Mouse (Mus musculus) thymus, postnatal 0 days (tissue): ENCODE results near the gene Rpl10a. TPM values are rescaled to one million over a fixed set of nuclear protein-coding genes. Genes with fewer than 3 reads are reported as not detected.

Source experiments
- DNase-seq: peaks from one replicate; pipeline ENCODE4 v3.0.0-alpha.2; 2015; ENCODE audit warnings: low spot score
- polyA plus RNA-seq: library from polyadenylated mRNA; unstranded; fragments of >200 nt; fragmentation: Nextera tagmentation; extraction: Ambion mirVana; gene quantifications from 2 replicates; pipeline ENCODE4 v1.2.1, GENCODE M21; 2015

Rpl10a gene
- 790 and 815 TPM in 2 replicates for polyA plus RNA-seq

- peak; percentile 99 for DNase-seq
Observed at GRCm38 (mm10) chr17:28328366-28328928, at the start of gene Rpl10a. Rpl10a (plus strand) TSS chr17:28328471.

GRCm38 (mm10) chr17:28279236-28279635 is 49.0 kb upstream of the Rpl10a start:
- no peak for DNase-seq

DNA sequence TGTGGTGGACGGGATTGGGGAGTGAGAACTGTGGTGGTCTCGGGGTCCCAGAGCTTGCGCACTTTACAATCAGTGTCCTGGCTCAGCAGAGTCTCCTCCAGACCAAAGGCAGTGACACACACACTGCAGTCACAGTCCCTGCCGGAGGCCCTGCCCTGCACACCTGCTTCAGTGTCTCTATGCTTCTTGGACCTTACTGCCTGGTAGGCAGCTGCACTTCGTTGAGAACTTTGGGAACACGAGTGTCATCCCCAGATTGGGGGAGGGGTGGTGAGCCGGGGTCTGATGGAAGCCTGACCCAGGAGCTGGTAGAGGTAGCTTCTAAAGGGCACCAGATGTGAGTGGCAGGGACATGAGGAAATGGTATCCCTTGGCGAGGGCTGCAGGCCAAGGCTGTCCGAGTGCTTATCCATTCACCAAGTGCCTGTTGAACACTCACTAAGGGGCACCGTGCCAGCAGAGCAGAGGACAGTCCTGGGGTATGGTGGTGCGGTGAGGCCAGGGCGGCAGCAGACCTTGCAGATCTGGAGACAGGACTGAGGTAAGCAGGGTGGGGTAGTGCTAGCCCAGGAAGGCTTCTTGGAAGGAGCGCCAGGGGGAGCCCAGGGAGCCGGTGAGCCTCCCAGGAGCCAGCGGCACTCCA is 48.4 kb upstream of the Rpl10a start:
- no peak for DNase-seq

DNA sequence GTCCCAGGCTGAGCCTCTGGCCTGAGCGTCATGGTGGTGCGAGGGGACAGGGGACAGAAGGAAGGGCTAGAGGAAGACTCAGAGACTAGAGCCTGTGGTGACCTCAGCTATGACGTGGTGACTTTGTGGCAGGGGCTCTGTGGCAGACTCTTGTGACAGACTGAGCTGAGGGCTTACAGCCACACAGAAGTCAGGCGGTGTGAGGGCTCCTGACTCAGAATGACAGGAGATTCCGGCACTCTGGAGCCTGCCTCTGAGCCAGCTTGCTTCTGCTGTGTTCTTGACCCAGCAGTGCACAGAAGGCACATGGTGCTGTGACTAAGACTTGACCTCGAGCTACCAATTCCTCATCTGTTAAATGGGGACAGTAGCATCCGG is 47.9 kb upstream of the Rpl10a start:
- DNase-seq: no peak

- no peak for DNase-seq
Observed at GRCm38 (mm10) chr17:28280831-28281377, 47.4 kb upstream of the Rpl10a start.

GRCm38 (mm10) chr17:28281866-28282441 is 46.3 kb upstream of the Rpl10a start:
- DNase-seq: no peak

DNA sequence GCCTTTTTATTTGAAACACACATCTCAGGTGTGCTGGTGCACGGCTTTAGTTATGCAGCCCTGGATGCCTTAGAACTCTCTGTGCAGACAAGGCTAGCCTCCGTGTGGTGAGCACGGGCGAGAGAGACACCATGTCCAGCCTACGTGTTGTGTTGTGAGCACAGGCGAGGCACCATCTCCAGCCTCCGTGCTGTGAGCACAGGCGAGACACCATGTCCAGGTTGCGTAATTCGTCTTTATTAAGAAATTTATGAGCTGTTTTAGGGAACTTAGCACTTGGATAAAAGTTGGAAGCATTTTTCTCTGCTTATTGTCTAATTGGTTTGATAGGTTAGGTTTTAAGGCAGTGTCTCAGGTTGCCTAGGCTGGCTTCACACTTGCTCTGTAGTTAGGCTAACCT is 45.1 kb upstream of the Rpl10a start:
- DNase-seq: no peak

DNA sequence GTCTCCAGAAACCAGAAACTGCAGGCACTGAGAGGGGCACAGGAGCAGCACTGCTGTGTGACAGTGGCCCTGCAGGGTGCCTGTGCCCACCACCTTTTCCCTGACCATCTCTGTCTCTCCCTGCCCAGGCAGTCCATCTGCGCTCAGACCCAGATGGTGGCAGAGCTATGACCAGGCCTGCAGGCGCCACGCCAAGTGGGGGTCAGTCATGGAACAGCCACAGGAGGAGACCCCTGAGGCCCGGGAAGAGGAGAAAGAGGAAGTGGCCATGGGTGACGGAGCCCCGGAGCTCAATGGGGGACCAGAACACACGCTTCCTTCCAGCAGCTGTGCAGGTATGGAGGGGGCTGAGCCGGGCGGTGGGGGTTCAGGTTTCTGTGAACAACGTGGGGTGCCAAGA is 42.1 kb upstream of the Rpl10a start:
- no peak for DNase-seq

DNA sequence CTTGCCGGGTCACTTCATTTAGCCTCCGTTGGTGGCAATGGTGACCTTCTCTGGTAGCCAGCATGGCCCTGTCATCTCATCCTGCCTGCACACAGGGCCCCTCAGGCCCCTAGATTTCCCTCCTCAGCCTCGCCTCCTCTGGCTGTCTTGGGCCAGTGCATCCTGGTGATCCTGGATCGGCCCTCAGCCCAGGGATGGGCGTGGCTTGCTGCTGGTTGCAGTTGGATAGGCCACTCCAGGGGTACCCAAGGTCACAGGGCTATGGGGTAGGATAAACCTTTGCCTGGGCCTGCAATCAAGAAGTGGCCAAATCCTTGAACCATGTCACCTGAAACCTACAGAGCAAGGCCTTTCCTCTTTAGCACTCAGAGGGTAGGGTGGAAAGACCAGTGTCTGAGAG is 41.3 kb upstream of the Rpl10a start:
- no peak for DNase-seq

- DNase-seq: no peak
Observed at GRCm38 (mm10) chr17:28287578-28287977, 40.7 kb upstream of the Rpl10a start.

DNA sequence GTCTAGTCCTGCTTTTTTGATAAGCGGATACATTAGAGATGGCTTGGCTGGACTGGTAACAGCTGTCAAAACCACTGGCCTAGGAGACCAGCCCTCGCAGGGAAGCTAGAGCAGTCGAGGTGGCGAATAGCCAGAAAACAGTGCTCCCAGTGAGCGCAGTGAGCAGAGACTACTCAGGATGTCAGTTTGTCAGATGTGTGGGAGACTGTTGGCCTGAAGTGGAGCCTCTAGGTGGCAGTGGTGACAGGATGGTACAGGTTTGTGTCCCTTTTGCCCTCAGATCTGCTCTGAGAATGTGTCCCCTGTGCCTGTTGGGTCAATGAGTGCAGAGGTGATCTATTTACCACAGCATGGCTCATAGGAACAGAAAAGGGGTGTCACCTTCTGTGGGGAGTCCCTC is 40.3 kb upstream of the Rpl10a start:
- DNase-seq: peak; percentile 71

GRCm38 (mm10) chr17:28290262-28290661 is 38.0 kb upstream of the Rpl10a start:
- no peak for DNase-seq

DNA sequence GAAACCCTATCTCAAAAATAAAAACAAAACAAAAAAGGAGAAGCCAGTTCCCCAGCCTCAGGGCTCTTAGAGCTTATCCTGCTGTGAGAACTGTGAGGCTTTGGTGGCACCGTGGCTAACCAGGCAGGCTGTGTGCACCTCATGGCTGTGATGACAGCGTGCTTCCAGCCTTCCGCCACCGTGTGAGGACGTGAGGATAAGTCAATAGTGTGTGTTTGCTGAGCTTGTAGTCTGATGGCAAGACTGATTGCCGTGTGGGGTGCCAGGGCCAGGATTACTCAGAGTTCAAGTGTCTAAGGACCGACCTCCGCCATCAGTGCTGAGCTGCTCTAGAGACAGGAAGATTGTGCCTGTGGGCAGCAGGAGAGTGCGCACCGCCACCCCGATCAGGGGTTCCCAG is 37.6 kb upstream of the Rpl10a start:
- no peak for DNase-seq

DNA sequence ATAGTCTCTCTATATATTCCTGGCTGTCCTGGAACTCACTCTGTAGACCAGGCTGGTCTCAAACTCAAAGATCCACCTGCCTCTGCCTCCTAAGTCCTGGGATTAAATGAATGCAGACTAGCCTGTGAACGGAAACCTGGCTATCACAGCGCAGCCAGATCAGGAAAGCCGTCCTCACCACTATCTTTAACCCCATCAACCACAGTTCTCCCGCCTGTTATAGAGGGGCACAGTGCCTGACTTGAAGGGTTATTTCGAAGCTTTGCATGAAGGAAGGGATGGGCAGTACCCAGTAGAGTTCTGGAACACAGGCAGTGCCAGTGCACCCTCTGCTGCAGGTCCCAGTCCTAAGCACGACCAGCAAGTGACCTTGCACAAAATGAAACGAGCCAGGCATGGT is 36.9 kb upstream of the Rpl10a start:
- no peak for DNase-seq

DNA sequence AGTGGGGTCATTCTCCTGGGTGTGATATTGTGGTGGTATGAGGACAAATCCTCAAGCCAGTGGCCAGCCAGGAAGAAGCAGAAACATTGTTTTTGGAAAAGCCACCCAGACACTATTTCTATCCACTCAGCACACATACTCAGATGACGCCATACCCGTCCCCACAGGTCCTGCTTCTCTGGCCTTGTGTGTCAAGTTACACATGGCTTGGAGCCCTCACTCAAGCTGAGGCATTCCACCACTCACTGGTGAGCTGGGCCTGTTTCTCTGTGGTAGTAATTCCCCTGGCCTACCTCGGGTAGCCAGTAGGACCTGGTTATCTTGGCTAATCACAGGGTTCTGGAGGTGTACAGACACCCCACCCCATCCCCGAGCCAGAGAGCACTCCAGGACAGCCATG is 34.6 kb upstream of the Rpl10a start:
- DNase-seq: no peak

- DNase-seq: no peak
Observed at GRCm38 (mm10) chr17:28294449-28295333, 33.6 kb upstream of the Rpl10a start.

GRCm38 (mm10) chr17:28298888-28299287 is 29.4 kb upstream of the Rpl10a start:
- DNase-seq: no peak

DNA sequence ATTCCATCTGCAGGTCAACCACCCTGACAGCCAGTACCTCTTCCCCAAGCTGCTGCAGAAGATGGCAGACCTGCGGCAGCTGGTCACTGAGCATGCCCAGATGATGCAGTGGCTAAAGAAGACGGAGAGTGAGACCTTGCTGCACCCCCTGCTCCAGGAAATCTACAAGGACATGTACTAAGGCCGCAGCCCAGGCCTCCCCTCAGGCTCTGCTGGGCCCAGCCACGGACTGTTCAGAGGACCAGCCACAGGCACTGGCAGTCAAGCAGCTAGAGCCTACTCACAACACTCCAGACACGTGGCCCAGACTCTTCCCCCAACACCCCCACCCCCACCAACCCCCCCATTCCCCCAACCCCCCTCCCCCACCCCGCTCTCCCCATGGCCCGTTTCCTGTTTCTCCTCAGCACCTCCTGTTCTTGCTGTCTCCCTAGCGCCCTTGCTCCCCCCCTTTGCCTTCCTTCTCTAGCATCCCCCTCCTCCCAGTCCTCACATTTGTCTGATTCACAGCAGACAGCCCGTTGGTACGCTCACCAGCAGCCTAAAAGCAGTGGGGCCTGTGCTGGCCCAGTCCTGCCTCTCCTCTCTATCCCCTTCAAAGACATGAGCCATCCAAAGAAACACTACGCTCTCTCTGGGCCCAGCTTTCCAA is 28.5 kb upstream of the Rpl10a start:
- DNase-seq: no peak

GRCm38 (mm10) chr17:28300323-28300722 is 27.9 kb upstream of the Rpl10a start:
- no peak for DNase-seq

- no peak for DNase-seq
Observed at GRCm38 (mm10) chr17:28300850-28301249, 27.4 kb upstream of the Rpl10a start.

GRCm38 (mm10) chr17:28305172-28305571 is 23.1 kb upstream of the Rpl10a start:
- no peak for DNase-seq
